Mouse (Mus musculus): Measurements from ENCODE around the gene Xrcc1.

DNA sequence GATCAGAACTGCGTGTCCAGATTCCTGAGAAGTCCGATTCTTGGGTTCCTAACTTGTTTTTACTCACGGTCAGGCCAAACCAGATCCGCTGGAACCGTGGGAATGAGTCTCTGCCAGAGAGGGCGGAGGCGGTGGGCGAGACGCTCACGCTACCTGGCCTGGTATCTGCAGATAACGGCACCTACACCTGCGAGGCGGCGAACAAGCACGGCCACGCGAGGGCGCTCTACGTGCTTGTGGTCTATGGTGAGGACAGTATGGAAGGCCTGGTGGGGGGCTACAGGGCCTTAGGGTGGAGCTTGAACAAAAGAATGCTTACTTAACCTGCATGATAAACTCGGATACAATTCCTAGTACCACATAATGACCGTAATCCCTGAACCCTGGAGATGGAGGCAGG is 44.6 kb upstream of the Xrcc1 start:
- TF ChIP-seq GATA1 (IDR thresholded peaks at IDR 0.05; ENCODE audit: borderline replicate concordance, low read length) = no peak
- no peak for TF ChIP-seq FLI1 (IDR thresholded peaks at IDR 0.05; ENCODE audit: low read length)
